Mouse (Mus musculus) inflammation-experienced regulatory T-cells, adult 6 months (primary cell): ENCODE results near the gene Notum. TPM values are rescaled to one million over a fixed set of nuclear protein-coding genes. Genes with fewer than 3 reads are reported as not detected.

Experiments used
- ATAC-seq: one replicate; pipeline ENCODE4 v1.8.0; 2017
- polyA plus RNA-seq, 3 experiments: library from polyadenylated mRNA; unstranded; fragments of 100-300 nt; shearing (Covaris generic); gene quantifications; one replicate each; pipeline ENCODE4 v1.2.1; 2017

Notum gene
- polyA plus RNA-seq, 3 experiments from 2014 or later = not detected

GRCm38 (mm10) chr11:120633520-120634343 lies 27.2 kb downstream of the Notum start, which contains the start of gene Mafg:
TSS of gene Mafg (minus strand) at chr11:120633600.
- ATAC-seq = peak; percentile 57

- no peak for ATAC-seq
Observed at GRCm38 (mm10) chr11:120632559-120633519, 28.1 kb downstream of the Notum start.

- ATAC-seq = no peak
Observed at GRCm38 (mm10) chr11:120631726-120632448, 29.1 kb downstream of the Notum start.

GRCm38 (mm10) chr11:120630881-120631725 lies 29.9 kb downstream of the Notum start:
- peak; percentile 52 for ATAC-seq

- ATAC-seq = no peak
Observed at GRCm38 (mm10) chr11:120630401-120630871, 30.5 kb downstream of the Notum start.

GRCm38 (mm10) chr11:120629911-120630310 lies 31.1 kb downstream of the Notum start:
- no peak for ATAC-seq

- peak; percentile 18 for ATAC-seq
Observed at GRCm38 (mm10) chr11:120629341-120629730, 31.6 kb downstream of the Notum start.

- ATAC-seq = no peak
Observed at GRCm38 (mm10) chr11:120628601-120629340, 32.2 kb downstream of the Notum start.

- peak; percentile 43 for ATAC-seq
Observed at GRCm38 (mm10) chr11:120627468-120628300, 33.3 kb downstream of the Notum start.

GRCm38 (mm10) chr11:120626785-120627467 lies 34.0 kb downstream of the Notum start:
- ATAC-seq = no peak

- ATAC-seq = no peak
Observed at GRCm38 (mm10) chr11:120625152-120625775, 35.7 kb downstream of the Notum start, which contains the start of gene Sirt7. TSS of gene Sirt7 (minus strand) at chr11:120625240.

GRCm38 (mm10) chr11:120624680-120625111 lies 36.3 kb downstream of the Notum start:
- peak; percentile 70 for ATAC-seq

GRCm38 (mm10) chr11:120623961-120624679 lies 36.9 kb downstream of the Notum start:
- peak; percentile 30 for ATAC-seq

GRCm38 (mm10) chr11:120622805-120623204 lies 38.2 kb downstream of the Notum start:
- no peak for ATAC-seq

GRCm38 (mm10) chr11:120620195-120620594 lies 40.8 kb downstream of the Notum start:
- no peak for ATAC-seq

GRCm38 (mm10) chr11:120618619-120619535 lies 42.1 kb downstream of the Notum start:
- ATAC-seq = no peak
